Mouse (Mus musculus): Measurements from ENCODE around the gene Dnase1l3. TPM values are rescaled to one million over a fixed set of nuclear protein-coding genes. Genes with fewer than 3 reads are reported as not detected.

Dnase1l3 gene
- polyA plus RNA-seq, 2 experiments = 0.68 to 2.1 TPM

GRCm38 (mm10) chr14:8032087-8032944 lies 37.9 kb upstream of the Dnase1l3 start:
- Histone ChIP-seq H3K27me3 (ENCODE audit: control insufficient read depth, insufficient read depth, low read length) (no peaks in the 10 kb centered on the region), H3K27ac (no peak overlapping the region), H3K4me3 (ENCODE audit: insufficient read depth in 1 of 2, low read depth in 2 of 2, low read length in 2 of 2) (no peak overlapping the region), H3K9me3 (ENCODE audit: control insufficient read depth, low read length) (no peaks in the 10 kb centered on the region), H3K9ac (replicated peaks) (no peak overlapping the region), H3K4me1 (replicated peaks; ENCODE audit: control insufficient read depth in 2 of 2, insufficient read depth in 2 of 2, low read length in 1 of 2) (no peaks in the 10 kb centered on the region), H3K4me2 (ENCODE audit: low read depth) (no peak overlapping the region), H3K36me3 (replicated peaks; ENCODE audit: control insufficient read depth, insufficient read depth, low read depth) (no peaks in the 10 kb centered on the region)
- no peak for TF ChIP-seq CTCF (IDR thresholded peaks at IDR 0.05; ENCODE audit: low read depth)
- TF ChIP-seq EP300 (IDR thresholded peaks at IDR 0.05; ENCODE audit: low read depth) = no peak
- ATAC-seq (ENCODE audit: insufficient read depth) (no peak), DNase-seq (ENCODE audit: low read depth in 3 of 3, low spot score in 3 of 3) (no peak)
- WGBS (ENCODE audit: insufficient replicate concordance) = 63% methylated on average over 13 of the region's 13 CpGs

- Histone ChIP-seq H3K9me3 (ENCODE audit: control insufficient read depth, low read length) (no peaks in the 10 kb centered on the region), H3K36me3 (replicated peaks; ENCODE audit: control insufficient read depth, insufficient read depth, low read depth) (no peaks in the 10 kb centered on the region), H3K27ac (no peak overlapping the region), H3K9ac (replicated peaks) (no peak overlapping the region), H3K27me3 (ENCODE audit: control insufficient read depth, insufficient read depth, low read length) (no peaks in the 10 kb centered on the region), H3K4me2 (ENCODE audit: low read depth) (no peak overlapping the region), H3K4me1 (replicated peaks; ENCODE audit: control insufficient read depth in 2 of 2, insufficient read depth in 2 of 2, low read length in 1 of 2) (no peaks in the 10 kb centered on the region), H3K4me3 (ENCODE audit: insufficient read depth in 1 of 2, low read depth in 2 of 2, low read length in 2 of 2) (no peak overlapping the region)
- DNase-seq (ENCODE audit: low read depth in 3 of 3, low spot score in 3 of 3) = no peak
- no peak for ATAC-seq (ENCODE audit: insufficient read depth)
- TF ChIP-seq CTCF (IDR thresholded peaks at IDR 0.05; ENCODE audit: low read depth) = no peak
- TF ChIP-seq EP300 (IDR thresholded peaks at IDR 0.05; ENCODE audit: low read depth) = no peak
- WGBS (ENCODE audit: insufficient replicate concordance) = 38% methylated on average over 4 of the region's 4 CpGs
These were observed 36.2 kb upstream of the Dnase1l3 start for GRCm38 (mm10) chr14:8030535-8030934.

GRCm38 (mm10) chr14:8029752-8030151 lies 35.4 kb upstream of the Dnase1l3 start:
- TF ChIP-seq EP300 (IDR thresholded peaks at IDR 0.05; ENCODE audit: low read depth) = no peak
- no peaks in the 10 kb centered on the region for H3K4me1 ChIP-seq (replicated peaks; ENCODE audit: control insufficient read depth in 2 of 2, insufficient read depth in 2 of 2, low read length in 1 of 2)
- no peak overlapping the region for H3K4me2 ChIP-seq (ENCODE audit: low read depth)
- ATAC-seq (ENCODE audit: insufficient read depth) (no peak), DNase-seq (ENCODE audit: low read depth in 3 of 3, low spot score in 3 of 3) (no peak)
- H3K9me3 ChIP-seq (ENCODE audit: control insufficient read depth, low read length) = no peaks in the 10 kb centered on the region
- no peaks in the 10 kb centered on the region for H3K27me3 ChIP-seq (ENCODE audit: control insufficient read depth, insufficient read depth, low read length)
- no peak overlapping the region for H3K4me3 ChIP-seq (ENCODE audit: insufficient read depth in 1 of 2, low read depth in 2 of 2, low read length in 2 of 2)
- no peak overlapping the region for H3K9ac ChIP-seq (replicated peaks)
- H3K36me3 ChIP-seq (replicated peaks; ENCODE audit: control insufficient read depth, insufficient read depth, low read depth) = no peaks in the 10 kb centered on the region
- 61% methylated on average over 1 of the region's 1 CpGs for WGBS (ENCODE audit: insufficient replicate concordance)
- H3K27ac ChIP-seq = no peak overlapping the region

- ATAC-seq (ENCODE audit: insufficient read depth) (no peak), DNase-seq (ENCODE audit: low read depth in 3 of 3, low spot score in 3 of 3) (no peak)
- Histone ChIP-seq H3K27ac (no peak overlapping the region), H3K4me3 (ENCODE audit: insufficient read depth in 1 of 2, low read depth in 2 of 2, low read length in 2 of 2) (no peak overlapping the region), H3K27me3 (ENCODE audit: control insufficient read depth, insufficient read depth, low read length) (no peaks in the 10 kb centered on the region), H3K36me3 (replicated peaks; ENCODE audit: control insufficient read depth, insufficient read depth, low read depth) (no peaks in the 10 kb centered on the region), H3K4me1 (replicated peaks; ENCODE audit: control insufficient read depth in 2 of 2, insufficient read depth in 2 of 2, low read length in 1 of 2) (no peaks in the 10 kb centered on the region), H3K9me3 (ENCODE audit: control insufficient read depth, low read length) (no peaks in the 10 kb centered on the region), H3K4me2 (ENCODE audit: low read depth) (no peak overlapping the region), H3K9ac (replicated peaks) (no peak overlapping the region)
- WGBS (ENCODE audit: insufficient replicate concordance) = 60% methylated on average over 5 of the region's 5 CpGs
- TF ChIP-seq EP300 (IDR thresholded peaks at IDR 0.05; ENCODE audit: low read depth) = no peak
- no peak for TF ChIP-seq CTCF (IDR thresholded peaks at IDR 0.05; ENCODE audit: low read depth)
These were observed 33.7 kb upstream of the Dnase1l3 start for GRCm38 (mm10) chr14:8028086-8028485.

GRCm38 (mm10) chr14:8026769-8027531 lies 32.6 kb upstream of the Dnase1l3 start:
- no peaks in the 10 kb centered on the region for H3K36me3 ChIP-seq (replicated peaks; ENCODE audit: control insufficient read depth, insufficient read depth, low read depth)
- WGBS (ENCODE audit: insufficient replicate concordance) = 57% methylated on average over 10 of the region's 10 CpGs
- no peak for ATAC-seq (ENCODE audit: insufficient read depth)
- no peak overlapping the region for H3K27ac ChIP-seq
- no peak for TF ChIP-seq EP300 (IDR thresholded peaks at IDR 0.05; ENCODE audit: low read depth)
- no peak for TF ChIP-seq CTCF (IDR thresholded peaks at IDR 0.05; ENCODE audit: low read depth)
- no peak overlapping the region for H3K4me2 ChIP-seq (ENCODE audit: low read depth)
- no peaks in the 10 kb centered on the region for H3K4me1 ChIP-seq (replicated peaks; ENCODE audit: control insufficient read depth in 2 of 2, insufficient read depth in 2 of 2, low read length in 1 of 2)
- no peaks in the 10 kb centered on the region for H3K9me3 ChIP-seq (ENCODE audit: control insufficient read depth, low read length)
- H3K27me3 ChIP-seq (ENCODE audit: control insufficient read depth, insufficient read depth, low read length) = no peaks in the 10 kb centered on the region
- H3K9ac ChIP-seq (replicated peaks) = no peak overlapping the region
- no peak overlapping the region for H3K4me3 ChIP-seq (ENCODE audit: insufficient read depth in 1 of 2, low read depth in 2 of 2, low read length in 2 of 2)
- no peak for DNase-seq (ENCODE audit: low read depth in 3 of 3, low spot score in 3 of 3)
